ENCODE assay signal across 9 mouse cellular contexts in the genomic region with DNA sequence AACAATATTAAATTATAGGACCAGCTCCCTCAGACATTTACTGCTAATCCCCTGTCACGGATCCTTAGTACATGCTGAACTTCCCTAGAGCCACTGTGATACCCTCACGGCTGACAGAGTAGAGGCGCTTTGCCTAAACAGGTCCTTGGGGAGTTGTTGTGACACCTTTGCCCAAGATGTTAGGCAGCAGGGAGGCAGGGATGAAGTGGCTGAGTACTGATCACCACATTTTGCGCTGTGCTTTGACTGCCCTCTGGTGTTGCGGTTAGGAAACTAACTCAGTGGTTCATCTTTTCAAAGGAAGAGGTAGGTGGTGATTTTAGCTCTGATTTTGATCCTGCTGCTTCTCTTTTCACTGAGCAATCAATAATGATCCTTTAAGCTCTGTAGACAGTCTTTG. TPM values are rescaled to one million over a fixed set of nuclear protein-coding genes. Genes with fewer than 3 reads are reported as not detected.
A peak's percentile ranks its signal among the peaks of the same experiment; 100 is the strongest.
DNase-seq lines count a peak whose midpoint lies in the region; ATAC-seq and TF ChIP-seq lines count a peak whose summit lies in the region.
"Had no signal": no experiment of that assay in that cellular context is flagged by ENCODE, and none has a peak within 500 bp of the region (broad histone marks: within the 10 kb centered on the region; RNA-seq: fewer than 3 reads in every experiment).

No protein-coding gene starts in this region.

- H3K36me3 ChIP-seq in liver, embryonic 13.5 days = peaks cover 44% of the 10 kb centered on the region

- ATAC-seq in liver, embryonic 13.5 days (ENCODE audit: low read depth) = 0 out of 2 replicates have a peak, but pooled peaks have one; percentile 15

- H3K4me3 ChIP-seq in liver, embryonic 13.5 days (replicated peaks) = no peak overlapping the region
- no peak overlapping the region for H3K4me3 ChIP-seq in olfactory bulb, adult 2 months (ENCODE audit: insufficient read depth, low read depth, low read length)
- H3K4me3 ChIP-seq: heart, embryonic 15.5 days had no signal

- no peak for TF ChIP-seq POLR2A in olfactory bulb, adult 2 months (IDR thresholded peaks at IDR 0.05; ENCODE audit: insufficient read depth, low read depth, low read length)

- H3K27me3 ChIP-seq in liver, embryonic 13.5 days = no peaks in the 10 kb centered on the region
- H3K27me3 ChIP-seq: heart, embryonic 15.5 days had no signal

- H3K4me2 ChIP-seq in liver, embryonic 13.5 days = no peak overlapping the region
- H3K4me2 ChIP-seq: heart, embryonic 15.5 days had no signal

- no peak overlapping the region for H3K9ac ChIP-seq in liver, embryonic 13.5 days
- H3K9ac ChIP-seq: heart, embryonic 15.5 days had no signal

- peak; percentile 51 for DNase-seq in CD4-positive helper T cell, adult 2 months (ENCODE audit: low read depth, low spot score)
- DNase-seq in Muller cell, postnatal 12 days (ENCODE audit: inconsistent ontology term) = peak; percentile 50
- peak; percentile 58 for DNase-seq in cerebellum, adult 9-10 months
- DNase-seq in frontal cortex, adult 2 months (ENCODE audit: extremely low spot score in 1 of 2, low spot score in 1 of 2) = peak; percentile 29 to 87
- peak; percentile 72 for DNase-seq in kidney, postnatal 10 days
- DNase-seq in liver, embryonic 13.5 days = peak; percentile 19
- peak; percentile 73 for DNase-seq in thymus, postnatal 4 days

- TF ChIP-seq CTCF in olfactory bulb, adult 2 months (IDR thresholded peaks at IDR 0.05; ENCODE audit: insufficient read depth, low read depth, low read length) = 0 out of 2 replicates have a peak, but pooled peaks have one; percentile 41

- no peaks in the 10 kb centered on the region for H3K9me3 ChIP-seq in liver, embryonic 13.5 days (replicated peaks)
- H3K9me3 ChIP-seq: heart, embryonic 15.5 days had no signal

- 67% methylated on average over 5 of the region's 5 CpGs for WGBS in liver, embryonic 13.5 days (ENCODE audit: insufficient replicate concordance)
- 26% methylated on average over 5 of the region's 5 CpGs for WGBS in olfactory bulb, adult 2 months

- H3K4me1 ChIP-seq in liver, embryonic 13.5 days (replicated peaks) = no peaks in the 10 kb centered on the region; the same call in 1 of the 2 replicates
- H3K4me1 ChIP-seq in olfactory bulb, adult 2 months (ENCODE audit: control insufficient read depth, insufficient read depth, low read length) = no peaks in the 10 kb centered on the region; the same call in 1 of the 2 replicates

- no peak overlapping the region for H3K27ac ChIP-seq in liver, embryonic 13.5 days
- H3K27ac ChIP-seq in olfactory bulb, adult 2 months (ENCODE audit: insufficient read depth, low read depth, low read length) = no peak overlapping the region
- H3K27ac ChIP-seq: heart, embryonic 15.5 days had no signal

RNA-seq across cellular contexts. Expression of gene Pphln1, which starts 40.5 kb away (rescaled TPM):
- 25.9 and 26.5 TPM in 2 replicates for polyA plus RNA-seq in frontal cortex, adult 2 months (2012; rRNA removed)
- polyA plus RNA-seq in liver, embryonic 13.5 days (2015; fragmentation: Nextera tagmentation; extraction: Ambion mirVana) = 23.2 and 27.9 TPM in 2 replicates
- not detected in 2 replicates for polyA plus RNA-seq in olfactory bulb, adult 2 months (2012; ENCODE audit: insufficient read depth, insufficient read length, low replicate concordance, missing spikeins)

RNA-seq across cellular contexts. Expression of gene Zcrb1, which starts 40.5 kb away (rescaled TPM):
- polyA plus RNA-seq in frontal cortex, adult 2 months (2012; rRNA removed) = 158 and 167 TPM in 2 replicates
- 92.0 and 102 TPM in 2 replicates for polyA plus RNA-seq in liver, embryonic 13.5 days (2015; fragmentation: Nextera tagmentation; extraction: Ambion mirVana)
- not detected in 2 replicates for polyA plus RNA-seq in olfactory bulb, adult 2 months (2012; ENCODE audit: insufficient read depth, insufficient read length, low replicate concordance, missing spikeins)

Comparison
In these comparisons a context has a peak if more than half of its experiments do, and no peak if none do; other contexts are left out.
1. DNase-seq: peak in every context shown above with its lines; median percentile 73 in thymus, postnatal 4 days; 72 in kidney, postnatal 10 days; 58 in cerebellum, adult 9-10 months; 58 in frontal cortex, adult 2 months; 51 in CD4-positive helper T cell, adult 2 months; 50 in Muller cell, postnatal 12 days; 19 in liver, embryonic 13.5 days.